Mouse (Mus musculus) cortical plate, adult 2 months (tissue): Measurements from ENCODE around the gene Prnp. TPM values are rescaled to one million over a fixed set of nuclear protein-coding genes. Genes with fewer than 3 reads are reported as not detected.

ENCODE experiments used
- H3K27ac ChIP-seq: fragments of 200-500 bp; 2 replicates; pipeline ENCODE4 v1.5.1; 2012; ENCODE audit warnings: low read length, control low read depth, inconsistent platforms; ENCODE audit not compliant: insufficient read depth
- H3K4me1 ChIP-seq: fragments of 200-500 bp; 2 replicates; pipeline ENCODE4 v1.6.1; 2011; ENCODE audit warnings: low read length; ENCODE audit not compliant: control insufficient read depth, insufficient read depth
- H3K4me3 ChIP-seq: fragments of 200-500 bp; 2 replicates; pipeline ENCODE4 v1.5.1; 2011; ENCODE audit warnings: mild to moderate bottlenecking, low read length, control low read depth; ENCODE audit not compliant: insufficient read depth
- CTCF ChIP-seq: fragments of 200-500 bp; IDR thresholded peaks from 2 replicates; pipeline ENCODE4 v1.5.1; 2011; ENCODE audit warnings: mild to moderate bottlenecking, control low read depth, low read length; ENCODE audit not compliant: insufficient read depth; ENCODE audit errors: extremely low read depth
- POLR2A ChIP-seq: fragments of 200-500 bp; IDR thresholded peaks from 2 replicates; pipeline ENCODE4 v1.6.1; 2011; ENCODE audit warnings: mild to moderate bottlenecking, low read length, control low read depth; ENCODE audit not compliant: insufficient read depth; ENCODE audit errors: extremely low read depth
- polyA plus RNA-seq: library from polyadenylated mRNA; depleted of rRNA; stranded (reverse); fragments of >200 nt; gene quantifications from 2 replicates; pipeline ENCODE4 v1.2.3, GENCODE M21; 2012

Gene Prnp
- polyA plus RNA-seq, 1 experiment: 704 TPM

DNA sequence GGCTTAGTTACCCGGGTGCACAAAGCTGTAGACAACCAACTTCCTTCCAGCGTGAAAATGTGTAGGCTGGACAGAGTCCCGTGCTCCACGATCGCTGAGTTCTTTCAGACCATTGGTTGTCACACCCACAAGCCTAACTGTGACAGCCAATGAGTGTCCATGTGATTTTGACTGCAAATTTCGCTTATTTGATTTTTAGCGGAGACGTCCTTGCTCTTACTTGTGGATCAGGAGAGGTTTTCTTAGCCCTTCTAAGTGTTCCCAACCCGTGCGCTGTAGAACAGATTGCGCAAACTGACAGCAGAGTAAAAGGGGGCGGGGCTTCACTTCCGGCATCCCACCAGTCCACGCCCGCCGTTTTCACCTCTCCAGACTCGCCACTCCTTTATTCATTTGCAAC lies 45.5 kb downstream of the Prnp start:
- Histone ChIP-seq H3K27ac (no peak overlapping the region), H3K4me1 (no peaks in the 10 kb centered on the region), H3K4me3 (no peak overlapping the region)
- no peak for TF ChIP-seq CTCF
- TF ChIP-seq POLR2A: no peak

DNA sequence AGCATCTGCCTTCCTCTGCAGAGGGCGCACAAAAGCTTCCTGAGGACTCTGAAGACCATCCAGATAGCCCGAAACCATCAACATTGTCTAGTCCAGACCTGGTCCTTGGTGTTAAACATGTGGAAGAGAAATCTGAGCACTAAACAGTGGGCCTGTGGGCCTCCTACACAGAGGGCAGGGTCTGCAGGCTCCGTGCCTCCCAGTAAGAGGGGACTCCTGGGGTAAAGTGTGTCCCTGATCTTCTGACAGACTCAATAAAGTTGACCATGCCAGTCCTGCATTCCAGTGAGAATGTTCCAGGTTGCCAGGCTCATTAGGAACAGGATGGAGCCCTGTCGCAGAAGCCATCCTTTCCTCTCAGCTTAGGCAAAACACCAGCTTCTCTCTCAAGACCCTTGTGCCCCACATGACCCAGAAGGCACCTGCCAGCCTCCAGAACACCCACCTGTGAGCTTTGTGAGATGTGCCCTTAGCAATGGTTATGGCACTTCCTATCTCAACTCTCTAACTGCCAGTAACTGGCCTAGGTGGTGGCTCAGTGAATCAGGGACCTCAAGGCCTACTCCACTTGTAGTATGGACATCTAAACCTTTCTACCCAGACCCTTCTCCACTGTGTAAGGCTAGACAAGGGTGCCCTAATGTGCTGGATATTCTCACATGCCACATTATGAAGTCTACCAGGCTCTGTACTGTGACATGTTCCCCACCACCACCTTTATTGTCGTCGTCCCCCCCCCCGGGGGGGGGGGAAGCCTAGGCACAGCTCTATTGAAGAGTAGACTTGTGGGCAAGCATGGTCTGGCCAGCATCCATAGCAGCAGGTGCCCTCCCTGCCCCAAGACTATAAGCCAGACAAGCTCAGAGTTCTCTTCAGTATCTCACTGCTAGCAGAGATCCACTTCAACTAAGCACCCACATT lies 46.9 kb downstream of the Prnp start:
- Histone ChIP-seq H3K4me1 (no peaks in the 10 kb centered on the region), H3K27ac (no peak overlapping the region), H3K4me3 (no peak overlapping the region)
- TF ChIP-seq CTCF (no peak), POLR2A (no peak)

DNA sequence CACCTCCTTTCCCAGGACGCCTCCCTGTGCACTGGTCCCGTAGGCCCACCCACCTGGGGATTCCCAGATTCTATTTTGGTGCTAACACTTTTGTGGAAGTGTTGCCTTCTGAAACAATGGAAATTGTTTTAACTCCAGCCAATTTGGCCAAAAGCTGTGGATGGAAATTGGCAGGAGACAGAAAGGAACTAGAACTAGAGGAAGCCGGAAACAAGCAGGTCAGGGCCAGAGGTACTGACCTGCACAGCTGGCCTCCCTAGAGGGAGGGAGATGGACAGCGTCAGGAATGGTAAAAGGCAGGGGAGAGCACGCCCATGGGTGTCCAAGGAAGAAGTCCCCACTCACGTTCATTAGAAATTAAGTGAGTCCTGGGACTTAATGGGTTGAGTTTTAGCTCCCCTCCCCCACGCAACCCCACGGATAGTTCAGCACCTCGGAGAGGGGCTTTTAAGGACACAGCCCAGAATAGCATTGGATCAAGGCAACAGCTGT lies 48.0 kb downstream of the Prnp start:
- TF ChIP-seq POLR2A (no peak), CTCF (no peak)
- Histone ChIP-seq H3K4me3 (no peak overlapping the region), H3K27ac (no peak overlapping the region), H3K4me1 (no peaks in the 10 kb centered on the region)

DNA sequence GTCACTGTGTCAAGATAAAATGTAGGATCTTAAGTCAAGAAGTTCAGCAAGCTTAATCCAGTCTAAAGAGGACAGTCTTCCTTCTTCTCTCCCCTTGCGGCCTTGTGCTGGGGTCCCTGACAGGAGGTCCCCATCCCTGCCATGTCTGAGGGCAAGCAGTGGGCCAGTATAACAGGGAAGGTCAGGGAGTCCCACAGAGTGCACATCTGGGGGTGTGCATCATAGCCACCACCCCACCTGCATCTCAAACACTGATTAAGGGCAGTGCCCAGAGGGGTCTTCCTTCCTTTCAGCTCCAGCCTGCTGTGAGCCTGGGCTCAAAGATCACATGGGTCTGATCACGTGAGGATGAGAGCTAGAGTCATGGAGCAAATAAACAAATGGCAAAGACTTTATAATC lies 51.9 kb downstream of the Prnp start:
- Histone ChIP-seq H3K4me1 (no peaks in the 10 kb centered on the region), H3K4me3 (no peak overlapping the region), H3K27ac (no peak overlapping the region)
- no peak for TF ChIP-seq CTCF
- TF ChIP-seq POLR2A: no peak

DNA sequence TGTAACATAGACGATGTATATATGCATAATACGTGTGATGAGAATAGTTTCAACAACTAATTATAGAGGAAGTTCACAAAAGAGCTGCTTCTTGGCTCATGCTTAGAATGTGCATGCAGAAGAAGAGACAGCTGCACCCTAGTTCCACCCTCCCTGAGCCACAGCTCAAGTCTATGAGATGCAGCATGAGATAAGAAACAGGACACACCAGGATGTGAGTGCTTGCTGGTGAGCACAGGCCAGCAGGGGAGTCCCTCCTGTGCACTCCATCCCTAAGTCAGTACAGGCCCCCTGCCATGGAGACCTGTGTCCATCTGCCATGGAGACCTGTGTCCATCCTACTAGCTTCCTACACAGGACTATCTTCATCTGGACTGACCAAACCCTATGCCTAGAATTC lies 60.9 kb downstream of the Prnp start:
- no peak overlapping the region for H3K27ac ChIP-seq
- TF ChIP-seq POLR2A: no peak
- TF ChIP-seq CTCF: no peak
- peaks cover 6% of the 10 kb centered on the region for H3K4me1 ChIP-seq
- H3K4me3 ChIP-seq: no peak overlapping the region

DNA sequence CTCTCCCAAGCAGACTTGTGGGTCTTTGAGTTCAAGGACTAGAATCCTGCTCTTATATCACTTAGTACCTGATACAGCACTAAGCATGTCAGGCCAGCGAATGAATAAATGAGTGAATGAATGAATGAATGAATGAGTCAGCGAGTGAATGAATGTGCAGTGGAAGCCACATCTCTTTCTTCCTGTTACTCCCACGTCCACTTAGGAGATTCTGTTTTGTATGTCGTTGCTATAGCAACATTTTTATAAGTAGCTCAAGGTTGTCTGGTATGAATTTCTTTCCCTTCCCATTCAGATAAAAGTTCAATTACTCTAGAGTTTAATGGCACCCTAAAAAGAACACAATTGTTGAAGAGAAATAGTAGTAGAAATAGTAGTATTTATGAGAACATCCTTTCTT lies 61.4 kb downstream of the Prnp start:
- Histone ChIP-seq H3K4me1 (peaks cover 6% of the 10 kb centered on the region), H3K4me3 (no peak overlapping the region), H3K27ac (no peak overlapping the region)
- TF ChIP-seq CTCF (no peak), POLR2A (no peak)

DNA sequence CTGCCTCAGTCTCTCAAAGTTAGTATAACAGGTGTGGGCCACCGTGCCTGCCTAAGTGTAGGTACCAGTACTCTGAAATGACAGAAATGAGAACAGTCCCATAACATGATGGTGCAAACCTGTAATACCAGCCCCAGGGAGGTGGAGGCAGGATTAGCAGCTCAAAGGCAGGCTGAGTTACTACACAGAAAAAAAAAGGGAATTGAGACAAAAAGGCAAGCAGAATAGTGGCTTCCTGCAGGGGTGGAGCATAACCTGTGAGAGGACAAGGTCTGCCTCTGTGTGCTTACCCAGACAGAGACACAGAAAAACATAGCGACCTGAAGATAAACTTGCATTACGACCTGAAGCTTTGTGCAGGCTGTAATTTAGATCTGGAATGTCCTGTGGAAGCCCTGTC lies 66.9 kb downstream of the Prnp start:
- TF ChIP-seq POLR2A (no peak), CTCF (no peak)

DNA sequence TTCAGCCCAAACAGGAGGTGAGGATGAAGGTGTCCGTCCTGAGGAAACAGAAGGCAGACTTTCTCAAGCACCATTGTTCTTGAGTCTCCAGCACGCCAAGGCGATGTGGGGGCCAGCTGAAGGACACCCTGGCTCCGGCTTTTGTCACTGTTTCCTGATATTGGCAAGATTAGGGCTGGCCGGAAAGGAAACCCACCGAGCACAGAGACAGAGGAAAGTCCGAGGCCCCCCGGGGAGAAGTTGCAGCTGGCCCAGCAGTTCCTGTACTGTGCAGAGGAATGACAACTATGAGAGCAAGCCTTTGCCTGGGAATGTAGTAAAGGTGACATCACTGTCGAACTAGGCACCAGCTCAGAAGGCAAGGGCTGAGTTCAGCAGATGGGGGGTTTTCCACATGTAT lies 71.1 kb downstream of the Prnp start:
- Histone ChIP-seq H3K4me3 (no peak overlapping the region), H3K4me1 (no peaks in the 10 kb centered on the region), H3K27ac (no peak overlapping the region)
- no peak for TF ChIP-seq POLR2A
- no peak for TF ChIP-seq CTCF

More for the DNA sequence above, 66.9 kb downstream of the Prnp start:
- Histone ChIP-seq H3K27ac (no peak overlapping the region), H3K4me3 (no peak overlapping the region), H3K4me1 (no peaks in the 10 kb centered on the region; the same call in 1 of the 2 replicates)

DNA sequence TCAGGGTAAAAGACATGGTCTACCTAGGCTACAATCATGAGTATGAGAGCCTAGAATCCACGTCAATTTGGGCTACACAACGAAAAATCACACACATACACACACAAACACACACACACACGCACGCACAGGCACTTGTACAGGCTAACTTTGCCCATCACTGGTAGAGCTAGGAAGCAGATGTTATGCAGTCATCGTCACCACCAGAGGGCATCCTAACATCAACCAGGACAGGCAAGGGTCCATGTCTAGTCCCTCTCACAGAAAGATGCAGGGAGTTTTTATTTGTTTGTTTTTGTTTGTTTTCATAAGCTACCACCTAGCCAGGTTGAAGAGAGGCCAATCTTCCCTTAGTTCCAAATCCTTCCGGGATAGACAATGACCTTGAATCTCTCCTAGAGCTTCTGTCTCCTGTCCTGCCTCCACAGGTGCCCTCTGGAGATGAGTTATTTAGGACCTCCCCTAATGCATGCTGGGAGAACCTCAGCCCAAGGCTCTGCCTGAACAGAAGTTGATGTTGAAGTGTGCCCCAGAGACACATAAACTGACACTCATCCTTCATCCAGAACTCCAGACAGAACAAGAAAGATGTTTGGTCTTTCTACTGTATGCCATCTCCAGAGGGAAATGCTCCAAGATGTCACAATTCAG lies 72.9 kb downstream of the Prnp start:
- H3K4me3 ChIP-seq: no peak overlapping the region
- TF ChIP-seq CTCF (peak; percentile 99), POLR2A (no peak)
- no peak overlapping the region for H3K27ac ChIP-seq
- no peaks in the 10 kb centered on the region for H3K4me1 ChIP-seq
